Mouse (Mus musculus): ENCODE results near the gene Urod.

DNA sequence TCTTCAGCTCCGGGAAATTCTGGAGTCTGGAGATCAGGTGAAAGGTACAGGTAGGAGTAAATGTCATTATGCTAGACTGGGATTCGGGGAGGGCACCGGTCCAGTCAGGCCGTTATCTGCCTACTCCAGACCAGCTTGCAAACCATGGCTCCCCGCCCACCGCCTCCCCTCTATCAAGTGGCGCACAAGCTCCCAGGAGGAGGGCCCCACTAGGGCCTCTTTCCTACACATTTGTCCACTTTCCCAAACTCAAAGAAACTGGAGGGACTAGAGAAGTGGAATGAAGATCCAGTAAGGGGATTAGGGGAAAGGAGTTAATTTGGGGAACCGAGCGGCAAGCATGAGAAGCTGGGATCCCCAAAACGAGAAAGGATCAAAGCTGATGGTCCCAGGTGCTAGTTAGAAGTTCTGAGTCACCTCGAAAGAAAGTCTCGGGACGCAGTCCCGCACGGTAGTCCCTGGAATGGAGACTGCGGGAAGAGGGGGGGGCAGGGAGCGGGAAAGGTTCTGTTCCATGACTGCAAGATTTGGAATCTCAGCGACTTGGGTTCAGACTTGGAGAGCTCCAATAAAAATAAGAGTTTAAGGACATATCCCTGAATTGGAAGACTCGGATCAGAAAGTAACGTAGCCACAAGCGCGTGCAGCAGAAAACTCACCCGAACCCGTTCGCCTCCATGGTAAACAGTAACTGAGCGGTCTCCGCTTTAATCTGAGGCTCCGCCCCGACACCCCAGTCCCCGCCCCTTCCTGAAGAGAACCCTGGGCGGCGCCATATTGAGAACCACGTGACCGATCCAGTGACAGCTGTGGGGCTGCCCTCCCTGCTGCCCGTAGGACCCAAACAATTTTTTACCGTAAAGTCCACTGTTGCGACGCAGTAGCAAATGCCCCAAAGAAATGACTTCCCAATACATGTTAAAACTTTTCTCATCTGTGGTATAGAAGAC is at the start of gene Urod:
- no peak for TF ChIP-seq CTCF (IDR thresholded peaks at IDR 0.05; ENCODE audit: insufficient read depth, low read length)
- TF ChIP-seq POLR2A (IDR thresholded peaks at IDR 0.05; ENCODE audit: borderline replicate concordance, extremely low read depth, low read depth, low read length) = peak; percentile 67; the same call in 1 of the 2 replicates

Measured in lung, adult 2 months (tissue).